Mouse (Mus musculus) kidney, postnatal 10 days (tissue): ENCODE measurements at regions not wholly inside any gene's neighbourhood (a gene's known extent, or its start where the extent isn't known, plus 50 kb on each side); places are given as distances from the start of the nearest gene placed in this dataset.

Experiments used
- DNase-seq: peaks from one replicate; pipeline ENCODE4 v3.0.0; 2021; ENCODE audit warnings: mixed read lengths

DNA sequence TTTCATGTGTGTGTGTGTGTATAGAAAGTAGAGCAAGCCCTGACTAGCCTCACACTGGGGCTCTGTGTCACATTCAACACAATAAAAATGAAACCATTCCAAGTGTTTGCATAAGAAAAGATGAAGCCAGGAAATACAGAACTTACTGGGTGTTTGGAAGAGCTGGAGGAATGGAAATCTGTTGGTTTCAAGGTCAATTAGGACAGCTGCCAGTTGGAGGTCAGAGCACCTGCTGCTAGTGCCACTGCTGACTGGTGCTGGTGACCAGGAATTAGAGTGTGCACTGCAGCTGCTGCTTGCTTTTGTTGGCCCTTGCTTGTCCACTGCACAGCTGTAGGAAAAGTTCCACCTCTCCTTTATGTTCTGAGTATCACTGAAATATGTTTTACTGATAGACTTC is 261.4 kb upstream of the Klf3 start:
- DNase-seq = no peak

DNA sequence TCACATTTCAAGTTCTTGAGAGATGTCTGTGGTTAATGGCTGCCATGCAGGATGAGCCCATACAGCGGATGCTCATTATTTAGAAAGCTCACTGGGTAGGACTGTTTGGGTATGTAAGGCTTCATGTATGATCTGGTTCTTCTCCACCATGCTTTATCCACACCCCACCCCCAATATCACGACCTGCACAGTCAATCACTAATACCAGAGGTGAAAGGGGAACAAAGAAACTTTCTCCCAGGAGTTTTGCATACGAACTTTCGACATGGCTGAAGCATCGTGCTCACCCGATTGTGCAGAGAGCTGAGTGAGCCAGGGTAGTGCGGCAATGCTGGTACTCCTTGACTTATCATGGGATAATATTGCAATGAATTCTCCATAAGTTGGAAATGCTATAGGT is 247.3 kb upstream of the Klf3 start:
- no peak for DNase-seq

DNA sequence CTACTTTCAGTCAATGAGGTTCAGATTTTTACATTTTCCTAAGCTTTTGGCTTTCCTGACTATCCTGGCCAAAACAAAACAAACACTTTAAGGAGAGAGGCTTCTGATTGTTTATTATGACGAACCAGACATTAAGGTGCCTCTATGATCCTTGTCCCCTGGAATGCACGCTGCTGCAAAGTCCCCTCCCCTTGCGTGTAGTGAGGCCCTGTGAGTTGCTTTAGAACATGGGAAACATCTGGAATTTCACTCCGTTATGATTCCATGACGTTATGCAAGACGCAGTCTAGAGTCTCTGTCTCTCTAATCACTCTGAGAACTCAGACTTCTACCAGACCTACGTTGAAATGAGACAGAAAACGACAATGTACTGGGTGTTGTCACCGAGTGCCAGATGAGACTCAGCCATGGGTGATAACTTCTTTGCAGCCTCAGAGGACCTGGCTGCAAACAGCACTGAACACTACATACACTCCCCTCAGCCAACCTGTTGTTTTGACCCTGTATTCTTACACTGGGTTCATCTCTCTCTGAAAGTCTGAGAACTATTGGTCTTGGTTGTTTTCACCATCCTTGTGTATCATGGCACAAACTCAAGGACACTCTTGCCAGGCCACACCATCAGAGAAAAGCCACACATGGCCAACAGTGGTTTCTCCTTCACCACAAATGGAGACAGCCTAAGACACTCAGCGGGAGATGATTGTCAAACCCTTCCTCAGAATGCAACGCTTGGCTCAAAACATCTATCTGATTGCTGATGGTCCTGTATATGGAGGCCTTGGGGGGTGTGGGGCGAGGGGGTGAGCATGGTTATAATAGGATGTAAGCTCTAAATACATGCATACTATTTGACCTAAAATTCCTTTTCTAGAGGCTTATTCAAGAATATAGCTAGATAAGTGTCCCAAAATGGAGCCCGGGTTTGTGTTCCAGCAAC is 236.5 kb upstream of the Klf3 start:
- DNase-seq = no peak

DNA sequence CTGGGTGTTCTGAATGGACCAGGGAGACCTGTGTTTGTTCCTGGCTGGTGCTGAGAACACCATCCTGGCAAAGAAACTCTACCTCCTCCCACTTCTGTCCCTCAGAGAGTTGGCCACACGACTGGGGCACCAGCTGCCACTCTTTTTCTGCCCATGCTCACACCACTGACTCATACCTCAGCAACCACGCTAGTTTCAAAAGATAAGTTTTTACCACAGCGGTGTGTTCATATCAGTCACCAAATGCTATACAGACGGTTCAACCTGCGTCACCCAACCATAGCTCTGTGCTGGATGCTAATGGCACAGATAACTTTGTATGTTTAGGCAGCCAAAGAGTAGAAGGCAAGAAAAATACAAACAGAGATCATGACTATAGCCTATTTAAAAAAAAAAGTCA is 235.4 kb upstream of the Klf3 start:
- DNase-seq = no peak

DNA sequence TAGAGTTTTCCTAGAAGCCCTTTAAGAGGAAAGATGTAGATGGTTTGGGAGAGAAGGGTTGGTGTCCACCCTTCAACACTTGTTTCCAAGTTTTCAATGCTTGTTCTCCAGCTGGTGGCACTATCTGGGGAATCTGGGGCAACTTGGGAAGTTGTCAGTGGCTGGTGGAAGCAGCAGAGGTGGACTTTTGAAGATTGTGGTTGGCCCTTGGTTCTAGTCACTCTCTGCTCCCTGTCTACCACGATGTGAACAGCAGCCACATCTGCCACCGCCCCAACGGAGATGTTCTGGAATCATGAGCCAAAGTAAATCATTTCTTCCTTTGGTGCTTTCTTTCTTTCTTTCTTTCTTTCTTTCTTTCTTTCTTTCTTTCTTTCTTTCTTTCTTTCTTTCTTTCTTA is 234.9 kb upstream of the Klf3 start:
- DNase-seq = no peak

DNA sequence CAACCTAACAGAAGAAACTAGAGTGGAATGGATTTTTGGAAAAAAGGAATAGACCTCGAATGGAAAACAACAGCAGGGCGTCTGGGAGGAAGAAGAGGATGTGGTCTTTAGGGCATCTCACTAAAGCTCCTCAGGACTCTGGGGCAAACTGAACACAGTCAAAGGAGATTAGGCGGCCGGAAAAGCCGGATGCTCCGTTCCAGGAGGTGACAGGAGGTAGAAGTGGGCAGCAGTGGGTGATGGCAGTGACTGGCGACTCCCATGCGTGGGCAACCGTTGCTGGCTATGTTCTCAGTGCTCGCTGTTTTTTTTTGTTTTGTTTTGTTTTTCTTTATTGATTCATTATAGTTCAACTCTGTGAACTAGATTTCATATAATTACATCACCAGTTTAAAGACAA is 228.8 kb upstream of the Klf3 start:
- DNase-seq = peak; percentile 7

DNA sequence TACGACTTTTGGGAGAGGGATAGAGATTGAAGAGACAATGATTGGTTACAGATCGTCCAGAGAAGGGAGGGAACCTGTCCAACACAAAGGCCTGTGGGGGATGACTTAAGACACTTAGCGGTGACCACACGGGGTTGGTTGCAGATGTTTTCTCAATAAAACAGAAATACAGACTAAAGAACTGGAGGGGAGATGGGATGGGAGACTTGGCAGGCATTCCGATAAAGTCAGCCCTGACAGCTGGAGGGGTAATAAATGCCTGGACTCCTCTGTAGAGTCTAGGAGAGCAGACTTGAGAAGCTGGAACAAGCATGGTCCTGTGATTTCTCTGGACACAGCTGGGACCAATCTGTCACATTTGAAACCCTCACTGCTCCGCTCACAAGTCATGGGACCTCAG is 227.3 kb upstream of the Klf3 start:
- peak; percentile 60 for DNase-seq

DNA sequence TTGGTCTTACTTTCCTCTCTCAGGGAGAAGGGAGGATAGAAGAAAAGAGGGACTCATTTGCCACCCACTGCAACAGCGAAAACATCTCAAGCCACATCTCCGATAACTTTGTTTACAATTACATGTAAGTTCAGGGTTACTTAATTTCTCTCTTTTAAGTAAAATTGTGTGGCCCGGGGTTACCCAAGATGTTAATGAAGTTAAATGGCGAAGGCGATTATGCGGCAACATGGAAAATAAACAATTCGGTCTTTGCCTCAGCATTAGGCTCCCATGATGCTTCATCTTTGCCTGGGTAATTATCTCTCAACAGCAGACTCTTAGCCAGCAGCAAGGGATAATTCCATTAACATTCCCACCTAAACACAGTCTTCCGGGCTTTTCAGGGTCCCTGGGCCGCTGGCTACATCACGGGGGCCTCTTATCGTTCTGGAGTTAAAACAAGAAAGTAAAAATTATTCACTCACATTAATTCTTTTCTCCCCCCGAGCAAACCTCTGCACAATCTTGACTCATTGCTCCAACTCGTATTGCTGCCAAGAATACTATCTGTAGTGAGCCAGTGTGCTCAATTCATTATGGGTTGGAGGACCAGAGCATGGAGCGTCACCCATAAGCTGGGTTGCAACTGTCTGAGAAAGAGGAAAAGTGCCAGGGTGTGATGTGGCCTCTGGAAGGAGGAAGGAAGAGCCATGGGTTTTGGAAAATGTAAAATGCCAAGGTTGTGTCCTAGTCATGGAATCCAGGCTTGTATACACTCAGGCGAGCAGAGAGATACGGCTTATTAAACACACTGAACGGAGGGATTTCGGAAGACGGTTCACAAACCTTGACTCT is 226.5 kb upstream of the Klf3 start:
- DNase-seq = peak; percentile 8

DNA sequence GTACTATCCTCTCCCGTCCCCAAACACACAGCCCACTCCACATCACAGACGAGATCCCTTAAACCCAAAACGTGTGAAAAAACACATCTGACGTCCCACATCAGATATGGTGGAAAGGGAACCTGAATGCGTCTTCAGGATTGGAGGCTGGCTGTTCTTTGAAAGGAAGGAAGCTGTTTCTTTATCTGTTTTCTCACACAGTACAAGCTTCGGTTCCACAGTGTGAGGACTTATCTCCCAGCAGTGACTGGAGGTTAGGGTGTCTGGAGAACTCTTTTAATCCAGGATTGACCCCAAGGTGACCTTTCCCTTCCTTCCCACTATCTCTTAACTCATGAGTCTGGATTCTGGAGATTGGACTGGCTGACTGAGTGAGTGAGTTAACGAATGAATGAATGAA is 225.8 kb upstream of the Klf3 start:
- DNase-seq = no peak

DNA sequence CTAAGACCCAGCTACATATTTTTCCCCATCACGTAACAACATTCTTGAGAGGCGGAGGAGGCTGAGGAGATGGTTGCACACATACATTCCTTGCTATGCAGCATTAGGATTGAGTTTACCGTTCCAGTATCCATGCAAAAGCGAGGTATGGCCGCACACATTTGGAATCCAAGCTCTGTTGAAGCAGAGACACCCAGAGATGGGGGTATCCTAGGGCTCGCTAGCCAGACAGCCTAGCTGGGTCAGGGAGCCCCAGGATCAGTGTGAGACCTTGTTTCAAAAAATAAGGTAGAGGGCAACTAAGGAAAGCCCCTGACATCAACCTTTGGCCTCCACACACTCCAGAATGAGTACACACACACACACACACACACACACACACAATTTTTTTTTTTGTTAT is 224.7 kb upstream of the Klf3 start:
- no peak for DNase-seq

DNA sequence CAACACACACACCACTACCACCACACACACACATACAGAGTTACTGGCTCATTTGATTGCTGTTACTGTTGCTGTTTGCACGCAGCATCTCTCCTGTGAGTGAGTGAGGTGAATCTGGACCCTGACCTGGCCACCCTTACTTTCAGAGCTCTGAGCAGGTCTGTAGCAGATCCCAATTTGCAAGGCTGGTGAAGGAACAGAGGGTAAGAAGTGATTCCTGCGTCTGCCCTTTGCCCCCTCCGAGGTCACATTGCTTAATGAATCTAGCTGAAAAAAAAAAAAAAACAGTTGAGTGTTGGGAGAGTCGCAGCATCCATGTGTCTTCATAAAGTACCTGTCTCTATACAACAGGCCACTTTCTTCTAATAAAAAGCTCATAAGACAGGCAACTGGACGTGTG is 224.1 kb upstream of the Klf3 start:
- peak; percentile 58 for DNase-seq

DNA sequence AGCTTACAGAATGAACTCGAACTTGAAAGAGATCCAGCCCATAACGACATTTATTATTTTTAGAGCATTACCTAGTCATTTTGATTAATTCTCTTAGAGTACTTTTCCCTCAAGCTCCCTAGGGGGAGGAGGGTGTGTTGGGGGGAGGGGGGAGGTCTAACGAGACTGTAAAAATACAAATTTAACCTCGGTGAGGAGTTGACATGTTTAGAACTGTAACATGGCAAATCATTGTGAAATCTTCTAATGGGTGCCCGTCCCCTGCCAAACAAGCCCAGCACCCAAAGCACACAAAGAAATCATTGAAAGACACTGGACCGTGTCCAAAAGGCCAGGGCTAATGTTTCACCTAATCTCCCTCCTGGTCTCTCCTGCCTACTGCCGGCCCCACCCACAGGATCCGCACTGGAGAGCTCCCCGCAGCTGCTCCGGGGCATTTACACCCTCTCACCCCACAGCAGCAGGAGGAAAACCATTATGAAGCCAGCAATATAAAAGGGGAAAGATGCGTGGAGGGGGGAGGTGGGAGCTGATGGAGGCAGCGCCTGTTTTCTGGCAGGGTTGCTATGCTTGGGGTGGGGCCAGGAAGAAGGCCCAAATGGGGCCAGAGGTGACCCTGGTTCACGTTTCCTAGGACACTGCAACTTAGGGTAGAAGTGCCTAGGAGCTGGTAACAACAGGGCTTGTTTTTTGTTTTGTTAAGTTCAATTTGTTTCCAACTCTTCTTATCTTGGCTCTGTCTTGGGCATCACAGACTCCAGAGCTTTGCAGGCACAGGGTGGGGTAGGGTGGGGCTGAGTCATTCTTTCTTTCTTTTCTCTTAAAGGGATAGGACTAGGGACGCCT is 223.5 kb upstream of the Klf3 start:
- DNase-seq = peak; percentile 89

DNA sequence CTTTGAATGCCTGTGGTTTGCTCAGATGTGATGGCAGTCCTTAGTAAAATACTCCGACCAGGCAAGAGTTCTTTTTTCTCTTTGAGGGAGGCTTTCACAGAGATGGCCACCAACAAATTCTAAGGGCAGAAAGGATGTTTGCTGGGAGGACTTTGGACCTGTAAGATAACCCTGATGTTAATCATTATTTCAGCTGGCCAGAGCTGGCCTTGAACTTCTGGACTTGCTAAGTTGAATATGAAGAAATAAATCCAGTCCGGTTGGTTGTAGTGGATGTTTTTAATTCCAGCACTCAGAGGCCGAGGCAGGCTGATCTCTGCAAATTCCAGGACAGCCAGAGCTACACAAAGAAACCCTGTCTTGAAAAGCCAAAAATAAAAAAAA is 222.9 kb upstream of the Klf3 start:
- peak; percentile 35 for DNase-seq

DNA sequence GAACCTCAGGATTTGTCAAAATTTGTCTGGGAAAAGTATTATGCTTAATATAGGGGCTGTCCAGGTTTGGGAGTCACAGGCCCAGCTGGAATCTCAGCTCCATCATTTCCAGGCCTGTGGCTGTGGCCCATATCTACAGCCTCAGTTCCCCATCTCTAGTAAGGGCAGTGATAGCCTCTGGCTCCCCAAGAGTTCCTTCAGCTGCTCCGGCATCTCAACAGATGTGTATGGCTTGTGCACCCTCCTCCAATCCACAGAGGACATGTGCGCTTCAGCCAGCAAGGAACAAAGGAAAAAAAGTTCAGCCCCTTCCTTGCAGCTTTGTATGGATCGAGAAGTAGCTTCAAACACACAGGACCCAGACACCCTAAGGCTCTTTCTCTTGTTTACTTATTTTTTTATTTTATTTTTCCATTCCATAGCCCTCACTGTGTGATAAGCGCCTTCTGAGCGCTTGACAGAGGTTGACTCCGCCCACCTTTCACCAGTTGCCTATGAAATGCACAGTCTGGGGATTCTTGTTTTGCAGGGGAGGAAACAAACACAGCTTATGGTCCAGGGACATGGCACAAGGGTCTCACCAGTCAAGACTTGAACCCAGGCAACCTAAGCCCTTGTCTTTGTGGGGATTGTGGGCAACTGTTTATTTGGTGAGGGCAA is 222.3 kb upstream of the Klf3 start:
- peak; percentile 36 for DNase-seq

DNA sequence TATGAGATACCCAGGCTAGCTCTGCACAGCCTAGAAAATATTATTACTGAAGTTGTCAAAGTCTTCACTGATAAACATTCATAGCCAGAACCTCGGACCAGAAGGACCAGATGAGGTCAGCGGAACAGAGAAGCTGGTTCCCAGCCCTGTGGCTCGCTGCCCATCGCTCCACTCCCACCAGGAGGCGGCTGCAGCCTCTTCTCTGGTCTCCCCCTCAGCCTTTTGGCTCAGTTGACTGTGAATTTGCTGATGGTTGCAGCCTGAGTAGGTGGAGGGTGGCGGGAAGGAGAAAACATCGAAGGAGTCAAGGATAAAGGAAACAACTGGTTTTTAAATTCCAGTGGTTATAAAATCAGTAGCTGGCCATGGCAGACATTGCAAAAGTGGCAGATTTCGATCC is 221.7 kb upstream of the Klf3 start:
- DNase-seq = peak; percentile 80

DNA sequence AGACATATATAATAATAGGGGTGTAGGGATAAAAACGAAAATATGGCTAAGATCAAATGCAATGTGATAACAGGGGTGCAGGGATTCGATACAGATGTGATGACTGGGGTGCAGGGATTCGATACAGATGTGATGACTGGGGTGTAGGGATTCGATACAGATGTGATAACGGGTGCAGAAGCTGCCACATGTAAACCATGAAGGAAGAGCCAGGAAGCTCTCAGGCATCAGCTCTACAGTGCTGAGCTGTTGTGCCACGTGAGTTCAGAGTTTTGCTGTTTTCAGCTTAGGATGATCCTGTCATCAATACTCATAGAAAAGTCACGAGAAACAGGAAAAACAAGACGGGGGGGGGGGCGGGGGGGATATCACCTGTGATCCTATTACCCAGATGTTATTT is 221.2 kb upstream of the Klf3 start:
- no peak for DNase-seq

DNA sequence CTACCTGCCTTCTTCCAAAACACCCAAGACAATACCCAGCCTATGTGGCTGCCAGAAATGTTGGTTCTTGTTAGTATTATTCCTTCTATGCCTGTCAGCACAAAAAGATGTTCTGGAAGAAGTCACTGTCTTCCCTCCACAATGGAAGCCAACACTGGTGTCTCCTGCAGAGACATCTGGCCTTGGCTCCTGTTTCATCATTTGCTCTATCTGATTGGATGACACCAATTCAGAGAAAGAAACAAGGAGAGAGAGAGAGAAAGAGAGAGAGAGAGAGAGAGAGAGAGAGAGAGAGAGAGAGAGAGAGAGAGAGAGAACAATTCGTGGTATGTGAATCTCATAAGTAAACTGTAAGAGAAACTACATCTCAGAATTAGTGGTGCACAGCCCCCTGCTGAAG is 218.9 kb upstream of the Klf3 start:
- DNase-seq = no peak

DNA sequence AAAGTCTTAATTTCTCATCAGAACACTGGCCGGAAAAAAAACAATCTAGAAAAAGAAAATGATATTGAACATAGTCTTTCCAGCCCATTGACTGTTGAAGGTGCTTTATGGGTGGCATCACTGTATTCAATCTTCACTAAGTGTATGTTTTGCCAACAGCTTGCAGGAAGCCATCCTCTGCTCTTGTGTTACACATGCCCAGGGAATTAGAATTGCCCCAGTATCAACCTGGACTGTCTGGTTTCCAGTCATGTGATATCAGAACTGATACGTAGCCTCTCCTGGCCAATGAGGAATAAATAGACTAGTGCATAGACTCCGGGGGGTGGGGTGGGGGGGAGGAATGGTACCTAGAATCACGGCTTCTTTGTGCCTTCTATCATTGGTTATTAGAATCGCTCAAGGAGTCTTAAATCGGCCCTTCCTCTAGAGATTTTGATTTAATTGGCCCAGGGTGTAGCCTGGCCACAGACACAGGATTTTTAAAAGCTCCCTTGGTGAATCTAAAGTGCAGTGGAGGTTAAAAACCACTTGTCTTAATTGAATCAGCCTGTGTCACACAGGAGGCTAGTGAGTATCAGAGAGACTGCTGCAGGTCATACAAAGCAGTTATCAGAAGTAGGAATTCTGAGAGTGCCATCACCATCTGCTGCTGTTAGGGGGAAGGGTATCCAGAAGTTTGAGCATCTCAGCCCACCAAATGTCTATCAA is 218.0 kb upstream of the Klf3 start:
- no peak for DNase-seq

DNA sequence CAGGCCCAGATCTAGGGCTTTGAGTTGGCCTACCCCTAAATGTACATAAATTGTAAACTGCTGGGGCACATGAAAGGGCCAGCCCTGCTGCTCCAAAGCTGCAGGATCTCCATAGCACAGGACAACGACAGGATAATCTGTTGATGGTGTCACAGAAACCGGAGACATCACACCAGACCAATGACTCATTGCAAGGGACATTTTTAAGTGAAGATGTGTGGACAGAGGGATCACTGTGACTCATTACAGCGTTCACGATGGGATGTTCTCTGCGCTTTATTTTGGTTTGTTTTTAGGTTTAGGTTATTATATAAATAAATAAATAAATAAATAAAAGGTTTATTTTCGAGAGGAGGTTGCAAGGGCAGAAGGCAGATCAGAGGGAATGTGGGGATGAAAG is 216.9 kb upstream of the Klf3 start:
- DNase-seq = no peak

DNA sequence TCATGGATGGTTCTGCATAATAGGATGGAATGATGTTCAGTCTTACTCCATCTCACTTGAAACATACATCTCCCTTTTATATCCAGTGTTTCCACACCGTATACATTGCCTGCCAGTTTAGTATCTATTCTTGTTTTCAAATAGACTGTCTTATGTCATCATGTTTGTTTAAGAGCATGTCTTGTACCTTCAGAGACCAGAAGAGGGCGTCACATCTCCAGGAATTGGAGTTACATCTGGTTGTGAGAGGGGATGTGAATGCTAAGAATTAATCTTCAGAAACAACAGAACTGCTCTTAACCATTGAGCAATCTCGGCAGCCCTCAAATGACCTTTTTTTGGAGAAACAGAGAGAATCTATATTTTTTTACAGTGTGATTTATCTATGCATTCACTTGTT is 216.3 kb upstream of the Klf3 start:
- no peak for DNase-seq

DNA sequence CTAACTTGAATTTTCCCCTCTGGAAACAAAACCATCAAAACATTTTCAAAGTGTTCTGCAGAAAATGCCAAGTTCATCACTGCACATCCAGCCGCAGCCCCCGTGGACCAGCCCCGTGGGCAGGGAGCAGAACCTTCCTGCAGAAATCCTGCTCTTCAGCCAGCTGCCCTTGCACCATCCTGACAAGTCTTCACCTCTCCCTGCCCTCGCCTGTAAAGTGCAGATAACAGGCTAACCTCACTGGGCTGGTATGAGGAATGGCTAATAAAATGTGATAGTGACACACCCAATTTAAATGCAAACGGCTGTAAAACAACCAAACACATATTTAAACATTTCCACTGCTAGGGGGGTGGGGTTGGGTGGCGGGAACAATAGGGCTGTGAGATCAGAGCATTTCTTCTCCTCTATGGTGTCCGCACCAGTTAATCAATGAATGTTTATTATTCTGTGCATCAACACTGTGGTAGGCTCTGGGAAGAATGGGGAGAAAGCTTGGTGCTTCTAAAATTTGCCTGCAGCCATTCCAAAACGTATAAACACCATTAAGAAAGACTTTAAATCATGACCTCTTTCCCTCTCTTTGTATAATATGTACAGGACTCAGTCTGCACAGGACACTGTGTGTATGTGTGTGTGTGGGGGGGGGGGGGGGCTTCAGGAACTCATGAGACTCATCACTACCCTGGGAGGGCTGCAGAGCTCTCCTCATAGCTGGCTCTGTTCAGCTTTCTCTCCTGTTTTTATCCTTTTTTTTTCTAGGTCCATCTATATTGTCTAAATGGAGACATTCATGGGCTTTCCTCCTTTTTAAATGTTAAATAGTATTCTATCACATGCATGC is 215.1 kb upstream of the Klf3 start:
- DNase-seq = no peak
